In the genomic region with DNA sequence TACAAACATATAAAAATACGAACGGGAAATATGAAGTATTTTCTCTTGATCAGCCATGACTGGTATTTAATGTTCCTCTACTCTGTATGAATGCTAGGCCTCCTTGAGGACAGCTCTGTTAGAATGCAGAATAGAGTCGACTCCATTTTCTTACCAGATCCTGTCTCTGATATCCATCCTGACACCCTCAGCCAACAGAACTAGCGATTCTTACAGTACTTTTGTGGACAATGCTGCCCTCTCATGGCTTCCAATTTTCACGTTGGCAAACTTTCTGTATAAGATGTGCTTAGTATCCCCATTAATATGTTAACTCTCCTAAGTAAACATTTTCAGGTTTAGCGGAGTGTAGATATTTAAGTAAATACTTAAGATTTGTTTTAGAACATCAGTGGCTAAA, we compare ENCODE assay signal across 9 mouse cellular contexts.
A peak's percentile ranks its signal among the peaks of the same experiment; 100 is the strongest.
DNase-seq lines count a peak whose midpoint lies in the region; ATAC-seq lines count a peak whose summit lies in the region.
"Had no signal": no experiment of that assay in that cellular context is flagged by ENCODE, and none has a peak within 500 bp of the region (broad histone marks: within the 10 kb centered on the region; RNA-seq: fewer than 3 reads in every experiment).

No protein-coding gene starts in this region.

- no peaks in the 10 kb centered on the region for H3K4me1 ChIP-seq in midbrain, embryonic 14.5 days (ENCODE audit: control insufficient read depth, insufficient read depth, low read length)
- no peaks in the 10 kb centered on the region for H3K4me1 ChIP-seq in midbrain, embryonic 13.5 days (replicated peaks)

- H3K9ac ChIP-seq in midbrain, embryonic 14.5 days (replicated peaks; ENCODE audit: low read length), result no peak overlapping the region
- no peak overlapping the region for H3K9ac ChIP-seq in midbrain, embryonic 13.5 days (replicated peaks)

- H3K4me3 ChIP-seq in midbrain, embryonic 14.5 days (replicated peaks; ENCODE audit: low read depth, low read length), result no peak overlapping the region
- no peak overlapping the region for H3K4me3 ChIP-seq in midbrain, embryonic 13.5 days (replicated peaks)

- no peaks in the 10 kb centered on the region for H3K36me3 ChIP-seq in midbrain, embryonic 14.5 days (ENCODE audit: control insufficient read depth, insufficient read depth, low read length)
- no peaks in the 10 kb centered on the region for H3K36me3 ChIP-seq in midbrain, embryonic 13.5 days

- no peak overlapping the region for H3K27ac ChIP-seq in midbrain, embryonic 14.5 days (replicated peaks; ENCODE audit: low read depth, low read length)
- no peak overlapping the region for H3K27ac ChIP-seq in midbrain, embryonic 13.5 days

- 48% methylated on average over 6 of the region's 6 CpGs for WGBS in midbrain, embryonic 14.5 days
- 49% methylated on average over 6 of the region's 6 CpGs for WGBS in midbrain, embryonic 13.5 days

- H3K27me3 ChIP-seq in midbrain, embryonic 14.5 days (ENCODE audit: control insufficient read depth, insufficient read depth, low read length), result no peaks in the 10 kb centered on the region
- no peaks in the 10 kb centered on the region for H3K27me3 ChIP-seq in midbrain, embryonic 13.5 days

- H3K9me3 ChIP-seq in midbrain, embryonic 14.5 days (ENCODE audit: control insufficient read depth, low read length), result no peaks in the 10 kb centered on the region
- H3K9me3 ChIP-seq in midbrain, embryonic 13.5 days, result no peaks in the 10 kb centered on the region

- no peak overlapping the region for H3K4me2 ChIP-seq in midbrain, embryonic 14.5 days (ENCODE audit: low read length)
- no peak overlapping the region for H3K4me2 ChIP-seq in midbrain, embryonic 13.5 days (replicated peaks)

- ATAC-seq in midbrain, embryonic 14.5 days (ENCODE audit: low FRiP score, low TSS enrichment), result no peak
- ATAC-seq in midbrain, embryonic 13.5 days, result no peak

- peak; percentile 14 to 31 for DNase-seq in cerebellum, postnatal 14 days
- no peak for DNase-seq in cerebellum, adult 8-10 months
- peak; percentile 66 for DNase-seq in midbrain, embryonic 14.5 days
- peak; percentile 16 for DNase-seq in hindlimb bud, embryonic 11.5 days (ENCODE audit: extremely low spot score, low read depth, low spot score)
- peak; percentile 6 for DNase-seq in right cerebral cortex, postnatal 4 days
- DNase-seq in spleen, postnatal 4 days (ENCODE audit: low spot score in 2 of 2), result no peak
- DNase-seq in liver, result no peak
- DNase-seq: gastrocnemius, postnatal 36 days had no signal

Comparison
In these comparisons a context has a peak if more than half of its experiments do, and no peak if none do; other contexts are left out.
1. DNase-seq: peak in cerebellum, postnatal 14 days (2 of 2), midbrain, embryonic 14.5 days (single experiment), hindlimb bud, embryonic 11.5 days (single experiment) and right cerebral cortex, postnatal 4 days (single experiment); none in cerebellum, adult 8-10 months (single experiment), spleen, postnatal 4 days (0 of 2) and liver (single experiment).